Mouse (Mus musculus) liver, postnatal 0 days (tissue): ENCODE measurements around the gene Mrps15. TPM values are rescaled to one million over a fixed set of nuclear protein-coding genes. Genes with fewer than 3 reads are reported as not detected.

Source experiments
- ATAC-seq: fragments of 200-750 bp; cut with Nextera tagmentation; 2 replicates; pipeline ENCODE4 v1.8.0; 2017; ENCODE audit warnings: mild to moderate bottlenecking, moderate library complexity
- DNase-seq: peaks from one replicate; pipeline ENCODE4 v3.0.0-alpha.2; 2016
- H3K27ac ChIP-seq: fragments of 300-500 bp; sonication (generic); 2 replicates; pipeline ENCODE4 v1.5.1; 2014; ENCODE audit warnings: antibody characterized with exemption, moderate library complexity, mild to moderate bottlenecking, low read depth
- H3K27me3 ChIP-seq: fragments of 300-500 bp; sonication (generic); 2 replicates; pipeline ENCODE4 v1.6.1; 2014; ENCODE audit warnings: low read length, control low read depth, mixed read lengths; ENCODE audit not compliant: insufficient read depth
- H3K36me3 ChIP-seq: fragments of 300-500 bp; sonication (generic); replicated peaks from 2 replicates; pipeline ENCODE4 v1.6.1; 2014; ENCODE audit warnings: mild to moderate bottlenecking, control low read depth, low read length, moderate library complexity, mixed read lengths; ENCODE audit not compliant: insufficient read depth
- H3K4me1 ChIP-seq: fragments of 300-500 bp; sonication (generic); 2 replicates; pipeline ENCODE4 v1.6.1; 2014; ENCODE audit warnings: antibody characterized with exemption, mild to moderate bottlenecking, control low read depth; ENCODE audit not compliant: insufficient read depth
- H3K4me2 ChIP-seq: fragments of 300-500 bp; sonication (generic); 2 replicates; pipeline ENCODE4 v1.6.1; 2014; ENCODE audit warnings: low read depth, mild to moderate bottlenecking, low read length, moderate library complexity, mixed read lengths
- H3K4me3 ChIP-seq: fragments of 300-500 bp; sonication (generic); 2 replicates; pipeline ENCODE4 v1.5.1; 2014; ENCODE audit warnings: low read depth, low read length
- H3K9ac ChIP-seq: fragments of 300-500 bp; sonication (generic); replicated peaks from 2 replicates; pipeline ENCODE4 v1.6.1; 2014; ENCODE audit warnings: mild to moderate bottlenecking, moderate library complexity
- H3K9me3 ChIP-seq: fragments of 300-500 bp; sonication (generic); 2 replicates; pipeline ENCODE4 v1.6.1; 2016; ENCODE audit warnings: mild to moderate bottlenecking, control low read depth, low read length, mixed read lengths
- CTCF ChIP-seq: sonication (generic); IDR thresholded peaks from 2 replicates; pipeline ENCODE4 v1.5.1; 2016; ENCODE audit warnings: antibody characterized with exemption, low read depth
- EP300 ChIP-seq: IDR thresholded peaks from 2 replicates; pipeline ENCODE4 v1.6.1; 2016; ENCODE audit warnings: antibody characterized with exemption, low read depth, mild to moderate bottlenecking
- WGBS: fragments of 180-500 bp; shearing (Covaris S2); extraction: QIAGEN DNeasy Blood & Tissue Kit; methylation state at CpG from one replicate; pipeline ENCODE4 v1.1.7; 2014; ENCODE audit not compliant: insufficient replicate concordance; 5-methylcytosine and 5-hydroxymethylcytosine counted together
- polyA plus RNA-seq: library from polyadenylated mRNA; unstranded; fragments of >200 nt; fragmentation: Nextera tagmentation; extraction: Ambion mirVana; gene quantifications from 2 replicates; pipeline ENCODE4 v1.2.1, GENCODE M21; 2015

The Mrps15 gene
- polyA plus RNA-seq, 1 experiment from 2014 or later = 57.2 TPM

GRCm38 (mm10) chr4:126024303-126024900 is 22.3 kb upstream of the Mrps15 start, which contains the start of gene Csf3r:
TSS of gene Csf3r (plus strand) at chr4:126024550.
- peak within 1 kb of the TSS; percentile 66 for H3K27ac ChIP-seq
- ATAC-seq (0 out of 2 replicates have a peak, but pooled peaks have one; percentile 19), DNase-seq (peak; percentile 49)
- peak within 1 kb of the TSS; percentile 41 for H3K4me3 ChIP-seq
- H3K9me3 ChIP-seq = no peaks in the 10 kb centered on the region
- H3K36me3 ChIP-seq = no peaks in the 10 kb centered on the region
- H3K9ac ChIP-seq = peak within 1 kb of the TSS; percentile 48
- no peaks in the 10 kb centered on the region for H3K27me3 ChIP-seq
- no peak for TF ChIP-seq EP300
- no peak for TF ChIP-seq CTCF
- WGBS = 22% methylated on average over 16 of the region's 16 CpGs
- H3K4me2 ChIP-seq = peak within 1 kb of the TSS; percentile 57
- no peaks in the 10 kb centered on the region for H3K4me1 ChIP-seq

DNA sequence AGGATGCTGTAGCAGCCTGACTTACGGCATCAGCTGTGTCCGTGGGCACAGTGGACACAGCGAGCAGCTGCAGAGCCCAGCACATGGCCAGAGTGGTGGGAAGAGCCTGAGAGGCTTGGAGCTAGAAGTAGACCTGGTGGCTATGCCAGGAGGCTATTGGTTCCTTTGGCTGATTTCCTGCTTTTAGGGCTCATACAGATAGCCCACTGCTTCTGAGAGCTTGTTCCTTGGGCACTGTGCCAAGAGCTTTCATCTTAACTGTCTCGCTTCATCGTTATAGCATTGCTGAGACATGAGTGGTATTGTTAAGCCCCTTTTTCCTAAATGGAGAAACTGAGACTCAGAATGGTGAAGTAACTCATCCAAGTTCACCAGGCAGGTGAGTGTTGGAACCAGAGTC is 20.9 kb upstream of the Mrps15 start:
- Histone ChIP-seq H3K9ac (no peak overlapping the region), H3K4me1 (no peaks in the 10 kb centered on the region), H3K27ac (no peak overlapping the region), H3K36me3 (no peaks in the 10 kb centered on the region), H3K4me3 (peak overlapping the region; percentile 41), H3K9me3 (no peaks in the 10 kb centered on the region), H3K4me2 (peak overlapping the region; percentile 57), H3K27me3 (no peaks in the 10 kb centered on the region)
- DNase-seq (no peak), ATAC-seq (no peak)
- TF ChIP-seq CTCF (no peak), EP300 (no peak)
- 53% methylated on average over 5 of the region's 5 CpGs for WGBS

DNA sequence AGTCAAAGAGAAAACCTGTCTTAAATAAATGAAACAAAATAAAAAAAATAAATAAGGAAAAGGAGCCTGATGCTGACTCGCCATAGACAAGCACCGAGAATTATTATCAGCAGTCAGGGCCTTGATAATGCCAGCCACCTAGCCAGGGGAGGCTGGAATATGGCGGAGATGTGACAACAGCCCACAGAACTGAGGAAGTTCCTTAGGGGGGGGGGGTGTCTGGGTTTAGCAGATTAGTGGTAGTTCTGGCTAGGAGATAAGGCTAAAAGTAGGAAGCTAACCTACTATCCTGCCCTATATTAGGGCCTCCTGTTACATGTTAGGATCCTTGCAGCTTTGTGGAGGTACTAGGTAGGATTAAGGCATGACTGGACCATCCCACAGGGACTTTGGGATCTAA is 18.7 kb upstream of the Mrps15 start:
- no peak overlapping the region for H3K27ac ChIP-seq
- H3K4me3 ChIP-seq = no peak overlapping the region
- DNase-seq (no peak), ATAC-seq (no peak)
- no peaks in the 10 kb centered on the region for H3K4me1 ChIP-seq
- no peak for TF ChIP-seq CTCF
- no peak for TF ChIP-seq EP300
- H3K9me3 ChIP-seq = no peaks in the 10 kb centered on the region
- H3K27me3 ChIP-seq = no peaks in the 10 kb centered on the region
- 38% methylated on average over 3 of the region's 3 CpGs for WGBS
- no peak overlapping the region for H3K9ac ChIP-seq
- no peak overlapping the region for H3K4me2 ChIP-seq
- no peaks in the 10 kb centered on the region for H3K36me3 ChIP-seq

GRCm38 (mm10) chr4:126029042-126029441 is 17.7 kb upstream of the Mrps15 start:
- DNase-seq (no peak), ATAC-seq (no peak)
- Histone ChIP-seq H3K4me2 (no peak overlapping the region), H3K27me3 (no peaks in the 10 kb centered on the region), H3K36me3 (no peaks in the 10 kb centered on the region), H3K4me3 (no peak overlapping the region), H3K27ac (no peak overlapping the region), H3K4me1 (no peaks in the 10 kb centered on the region), H3K9me3 (no peaks in the 10 kb centered on the region), H3K9ac (no peak overlapping the region)
- TF ChIP-seq CTCF (no peak), EP300 (no peak)
- WGBS = 42% methylated on average over 3 of the region's 3 CpGs

DNA sequence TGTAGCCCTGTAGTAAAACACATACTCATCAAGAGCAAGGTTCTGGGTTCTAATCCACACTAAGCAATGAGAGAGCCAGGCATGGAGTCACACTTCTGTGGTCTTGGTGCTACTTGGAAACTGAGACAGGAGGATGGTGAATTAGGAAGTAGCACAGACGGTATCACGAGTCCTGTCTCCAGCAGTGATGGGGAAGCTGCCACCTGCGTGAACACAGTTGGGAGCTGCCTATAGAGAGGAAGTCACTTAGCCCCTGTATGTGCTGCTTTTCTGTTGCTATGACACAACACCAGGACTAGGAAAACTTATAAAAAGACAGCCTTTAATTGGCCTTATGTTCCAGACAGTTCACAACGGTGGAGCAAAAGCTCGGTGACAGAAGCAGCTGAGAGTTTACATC is 16.0 kb upstream of the Mrps15 start:
- Histone ChIP-seq H3K36me3 (no peaks in the 10 kb centered on the region), H3K4me1 (no peaks in the 10 kb centered on the region)
- 46% methylated on average over 5 of the region's 5 CpGs for WGBS

GRCm38 (mm10) chr4:126035413-126035812 is 11.3 kb upstream of the Mrps15 start:
- Histone ChIP-seq H3K27ac (no peak overlapping the region), H3K36me3 (no peaks in the 10 kb centered on the region), H3K9ac (no peak overlapping the region), H3K9me3 (no peaks in the 10 kb centered on the region), H3K4me2 (no peak overlapping the region), H3K4me1 (no peaks in the 10 kb centered on the region), H3K27me3 (no peaks in the 10 kb centered on the region), H3K4me3 (no peak overlapping the region)
- no peak for DNase-seq
- no peak for ATAC-seq
- no peak for TF ChIP-seq CTCF
- no peak for TF ChIP-seq EP300
- WGBS = 76% methylated on average over 5 of the region's 5 CpGs

More for the DNA sequence above, 16.0 kb upstream of the Mrps15 start:
- Histone ChIP-seq H3K27me3 (no peaks in the 10 kb centered on the region), H3K9me3 (no peaks in the 10 kb centered on the region), H3K4me3 (no peak overlapping the region), H3K9ac (no peak overlapping the region), H3K4me2 (no peak overlapping the region), H3K27ac (no peak overlapping the region)
- DNase-seq (no peak), ATAC-seq (no peak)
- TF ChIP-seq CTCF (no peak), EP300 (no peak)
